Mouse (Mus musculus) heart, postnatal 0 days (tissue): ENCODE results near the gene N4bp2l1. TPM values are rescaled to one million over a fixed set of nuclear protein-coding genes. Genes with fewer than 3 reads are reported as not detected.
"Not testable (repeated sequence)": the region's sequence is repeated elsewhere in the genome, so short reads cannot be mapped to it uniquely, and the experiment has no call there.

Source experiments
- ATAC-seq: fragments of 200-750 bp; cut with Nextera tagmentation; 2 replicates; pipeline ENCODE4 v1.8.0; 2017; ENCODE audit warnings: low read depth, moderate number of reproducible peaks, moderate library complexity; ENCODE audit not compliant: insufficient read depth
- DNase-seq: peaks from one replicate; pipeline ENCODE4 v3.0.0-alpha.2; 2016; ENCODE audit warnings: low spot score
- H3K27ac ChIP-seq: fragments of 300-500 bp; sonication (generic); 2 replicates; pipeline ENCODE4 v1.5.1; 2014; ENCODE audit warnings: low read depth, mild to moderate bottlenecking
- H3K27me3 ChIP-seq: fragments of 300-500 bp; sonication (generic); 2 replicates; pipeline ENCODE4 v1.6.1; 2014; ENCODE audit warnings: low read length, mixed read lengths; ENCODE audit not compliant: control insufficient read depth, insufficient read depth
- H3K36me3 ChIP-seq: fragments of 300-500 bp; sonication (generic); replicated peaks from 2 replicates; pipeline ENCODE4 v1.6.1; 2014; ENCODE audit warnings: low read length, mixed read lengths; ENCODE audit not compliant: control insufficient read depth, insufficient read depth
- H3K4me1 ChIP-seq: fragments of 300-500 bp; sonication (generic); 2 replicates; pipeline ENCODE4 v1.6.1; 2014; ENCODE audit warnings: antibody characterized with exemption; ENCODE audit not compliant: control insufficient read depth, insufficient read depth
- H3K4me2 ChIP-seq: fragments of 300-500 bp; sonication (generic); 2 replicates; pipeline ENCODE4 v1.6.1; 2014; ENCODE audit warnings: low read depth, mild to moderate bottlenecking, low read length, moderate library complexity
- H3K4me3 ChIP-seq: fragments of 300-500 bp; sonication (generic); 2 replicates; pipeline ENCODE4 v1.5.1; 2014; ENCODE audit warnings: low read depth, low read length
- H3K9ac ChIP-seq: fragments of 300-500 bp; sonication (generic); replicated peaks from 2 replicates; pipeline ENCODE4 v1.6.1; 2014; ENCODE audit warnings: low read depth, low read length, mixed read lengths
- H3K9me3 ChIP-seq: fragments of 300-500 bp; sonication (generic); replicated peaks from 2 replicates; pipeline ENCODE4 v1.6.1; 2016; ENCODE audit warnings: low read length; ENCODE audit not compliant: control insufficient read depth
- CTCF ChIP-seq: IDR thresholded peaks from 2 replicates; pipeline ENCODE4 v1.5.1; 2016; ENCODE audit warnings: antibody characterized with exemption, control low read depth, low read depth
- EP300 ChIP-seq: IDR thresholded peaks from 2 replicates; pipeline ENCODE4 v1.6.1; 2016; ENCODE audit warnings: antibody characterized with exemption, low read depth
- WGBS: fragments of 180-500 bp; shearing (Covaris S2); extraction: QIAGEN DNeasy Blood & Tissue Kit; methylation state at CpG from one replicate; pipeline ENCODE4 v1.1.7; 2014; 5-methylcytosine and 5-hydroxymethylcytosine counted together
- polyA plus RNA-seq: library from polyadenylated mRNA; unstranded; fragments of >200 nt; fragmentation: Nextera tagmentation; extraction: Ambion mirVana; gene quantifications from 2 replicates; pipeline ENCODE4 v1.2.1, GENCODE M21; 2015
- total RNA-seq: library from RNA; depleted of rRNA; stranded (reverse); fragments of >200 nt; gene quantifications from 2 replicates; pipeline ENCODE4 v1.2.3, GENCODE M21; 2014; ENCODE audit warnings: low replicate concordance; rRNA removed

Gene N4bp2l1
- total RNA-seq (0.15 TPM in 1 of 2 replicates, not detected in the other), polyA plus RNA-seq (3.1 and 3.3 TPM in 2 replicates)

- H3K27ac ChIP-seq, result no peak within 1 kb of the TSS
- H3K9me3 ChIP-seq, result no peaks in the 10 kb centered on the region
- DNase-seq (no peak), ATAC-seq (no peak)
- H3K4me1 ChIP-seq, result peaks cover 5% of the 10 kb centered on the region
- no peaks in the 10 kb centered on the region for H3K36me3 ChIP-seq
- H3K4me2 ChIP-seq, result no peak within 1 kb of the TSS
- 0 out of 2 replicates have a peak, but pooled peaks cover 9% of the 10 kb centered on the region for H3K27me3 ChIP-seq
- H3K9ac ChIP-seq, result no peak within 1 kb of the TSS
- H3K4me3 ChIP-seq, result no peak within 1 kb of the TSS
- TF ChIP-seq CTCF, result no peak
- no peak for TF ChIP-seq EP300
- 90% methylated on average over 7 of the region's 7 CpGs for WGBS
Observed at GRCm38 (mm10) chr5:150597088-150597487, at the start of gene N4bp2l1. Gene N4bp2l1, minus strand, starts transcription at chr5:150597188.

- Histone ChIP-seq H3K4me3 (no peak overlapping the region), H3K9ac (no peak overlapping the region), H3K4me1 (no peaks in the 10 kb centered on the region), H3K27ac (no peak overlapping the region), H3K27me3 (no peaks in the 10 kb centered on the region), H3K36me3 (peaks cover 59% of the 10 kb centered on the region), H3K4me2 (no peak overlapping the region), H3K9me3 (no peaks in the 10 kb centered on the region)
- DNase-seq, result no peak
- ATAC-seq, result no peak
- no peak for TF ChIP-seq EP300
- TF ChIP-seq CTCF, result no peak
- WGBS, result 87% methylated on average over 4 of the region's 4 CpGs
Observed at GRCm38 (mm10) chr5:150644926-150645325, 47.9 kb upstream of the N4bp2l1 start.

GRCm38 (mm10) chr5:150643390-150643789, 46.4 kb upstream of the N4bp2l1 start:
- H3K9me3 ChIP-seq, H3K27me3 ChIP-seq, H3K4me2 ChIP-seq, ATAC-seq, H3K4me1 ChIP-seq, H3K4me3 ChIP-seq, DNase-seq, H3K27ac ChIP-seq, H3K9ac ChIP-seq: not testable (repeated sequence)
- peaks cover 52% of the 10 kb centered on the region for H3K36me3 ChIP-seq
- 100% methylated on average over 4 of the region's 4 CpGs for WGBS

GRCm38 (mm10) chr5:150641440-150641839, 44.5 kb upstream of the N4bp2l1 start:
- no peak overlapping the region for H3K27ac ChIP-seq
- 71% methylated on average over 3 of the region's 3 CpGs for WGBS
- TF ChIP-seq EP300, result no peak
- TF ChIP-seq CTCF, result no peak
- no peaks in the 10 kb centered on the region for H3K9me3 ChIP-seq
- peaks cover 49% of the 10 kb centered on the region for H3K36me3 ChIP-seq
- no peaks in the 10 kb centered on the region for H3K27me3 ChIP-seq
- no peak overlapping the region for H3K4me2 ChIP-seq
- ATAC-seq (no peak), DNase-seq (no peak)
- H3K4me1 ChIP-seq, result no peaks in the 10 kb centered on the region
- H3K9ac ChIP-seq, result no peak overlapping the region
- no peak overlapping the region for H3K4me3 ChIP-seq

GRCm38 (mm10) chr5:150629692-150630091, 32.7 kb upstream of the N4bp2l1 start:
- ATAC-seq, result no peak
- WGBS, result 82% methylated on average over 2 of the region's 2 CpGs
- H3K4me3 ChIP-seq, result no peak overlapping the region

GRCm38 (mm10) chr5:150629272-150629671, 32.3 kb upstream of the N4bp2l1 start:
- H3K4me3 ChIP-seq, result no peak overlapping the region
- no peak overlapping the region for H3K4me2 ChIP-seq
- no peak overlapping the region for H3K9ac ChIP-seq
- TF ChIP-seq EP300, result no peak
- no peak for TF ChIP-seq CTCF
- 94% methylated on average over 1 of the region's 1 CpGs for WGBS
- ATAC-seq (no peak), DNase-seq (no peak)
- H3K4me1 ChIP-seq, result no peaks in the 10 kb centered on the region
- no peaks in the 10 kb centered on the region for H3K9me3 ChIP-seq
- no peak overlapping the region for H3K27ac ChIP-seq
- H3K36me3 ChIP-seq, result no peaks in the 10 kb centered on the region
- no peaks in the 10 kb centered on the region for H3K27me3 ChIP-seq

More at GRCm38 (mm10) chr5:150629692-150630091, 32.7 kb upstream of the N4bp2l1 start:
- Histone ChIP-seq H3K9me3 (no peaks in the 10 kb centered on the region), H3K36me3 (0 out of 2 replicates have a peak, but pooled peaks cover 2% of the 10 kb centered on the region), H3K9ac (no peak overlapping the region), H3K27ac (no peak overlapping the region), H3K4me1 (no peaks in the 10 kb centered on the region), H3K27me3 (no peaks in the 10 kb centered on the region), H3K4me2 (no peak overlapping the region)
- DNase-seq, result no peak
- TF ChIP-seq EP300 (no peak), CTCF (no peak)
